Mouse (Mus musculus): ENCODE data around the gene Pald1. TPM values are rescaled to one million over a fixed set of nuclear protein-coding genes. Genes with fewer than 3 reads are reported as not detected.
A peak's percentile ranks its signal among the peaks of the same experiment; 100 is the strongest.

The Pald1 gene
- total RNA-seq, 1 experiment from 2014 or later = 0.84 TPM

GRCm38 (mm10) chr10:61355611-61356010, 27.7 kb downstream of the Pald1 start:
- no peak for ATAC-seq (replicated peaks in 1 of 2; ENCODE audit: insufficient read depth in 1 of 2, low FRiP score in 2 of 2, low TSS enrichment in 1 of 2, low read depth in 1 of 2, poor library complexity in 2 of 2, severe bottlenecking in 2 of 2)

- ATAC-seq (replicated peaks in 1 of 2; ENCODE audit: insufficient read depth in 1 of 2, low FRiP score in 2 of 2, low TSS enrichment in 1 of 2, low read depth in 1 of 2, poor library complexity in 2 of 2, severe bottlenecking in 2 of 2) = no peak
Measured at GRCm38 (mm10) chr10:61351216-61351615, 32.1 kb downstream of the Pald1 start.

GRCm38 (mm10) chr10:61346374-61346773, 37.0 kb downstream of the Pald1 start:
- ATAC-seq (replicated peaks in 1 of 2; ENCODE audit: insufficient read depth in 1 of 2, low FRiP score in 2 of 2, low TSS enrichment in 1 of 2, low read depth in 1 of 2, poor library complexity in 2 of 2, severe bottlenecking in 2 of 2) = no peak

- no peak for ATAC-seq (replicated peaks in 1 of 2; ENCODE audit: insufficient read depth in 1 of 2, low FRiP score in 2 of 2, low TSS enrichment in 1 of 2, low read depth in 1 of 2, poor library complexity in 2 of 2, severe bottlenecking in 2 of 2)
Measured at GRCm38 (mm10) chr10:61345179-61345578, 38.2 kb downstream of the Pald1 start.

- ATAC-seq (replicated peaks in 1 of 2; ENCODE audit: insufficient read depth in 1 of 2, low FRiP score in 2 of 2, low TSS enrichment in 1 of 2, low read depth in 1 of 2, poor library complexity in 2 of 2, severe bottlenecking in 2 of 2) = peak in 1 of 2 experiments; percentile 50; a peak in 1 of 4 replicates
Measured at GRCm38 (mm10) chr10:61343950-61344349, 39.4 kb downstream of the Pald1 start.

GRCm38 (mm10) chr10:61342750-61343149, 40.6 kb downstream of the Pald1 start:
- no peak for ATAC-seq (replicated peaks in 1 of 2; ENCODE audit: insufficient read depth in 1 of 2, low FRiP score in 2 of 2, low TSS enrichment in 1 of 2, low read depth in 1 of 2, poor library complexity in 2 of 2, severe bottlenecking in 2 of 2)

GRCm38 (mm10) chr10:61341557-61341956, 41.8 kb downstream of the Pald1 start:
- peak; percentile 61 to 68 for ATAC-seq (replicated peaks in 1 of 2; ENCODE audit: insufficient read depth in 1 of 2, low FRiP score in 2 of 2, low TSS enrichment in 1 of 2, low read depth in 1 of 2, poor library complexity in 2 of 2, severe bottlenecking in 2 of 2)

GRCm38 (mm10) chr10:61341045-61341444, 42.3 kb downstream of the Pald1 start:
- ATAC-seq (replicated peaks in 1 of 2; ENCODE audit: insufficient read depth in 1 of 2, low FRiP score in 2 of 2, low TSS enrichment in 1 of 2, low read depth in 1 of 2, poor library complexity in 2 of 2, severe bottlenecking in 2 of 2) = no peak

- ATAC-seq (replicated peaks in 1 of 2; ENCODE audit: insufficient read depth in 1 of 2, low FRiP score in 2 of 2, low TSS enrichment in 1 of 2, low read depth in 1 of 2, poor library complexity in 2 of 2, severe bottlenecking in 2 of 2) = no peak
Measured at GRCm38 (mm10) chr10:61340247-61340646, 43.1 kb downstream of the Pald1 start.

GRCm38 (mm10) chr10:61339216-61339615, 44.1 kb downstream of the Pald1 start:
- no peak for ATAC-seq (replicated peaks in 1 of 2; ENCODE audit: insufficient read depth in 1 of 2, low FRiP score in 2 of 2, low TSS enrichment in 1 of 2, low read depth in 1 of 2, poor library complexity in 2 of 2, severe bottlenecking in 2 of 2)

- ATAC-seq (replicated peaks in 1 of 2; ENCODE audit: insufficient read depth in 1 of 2, low FRiP score in 2 of 2, low TSS enrichment in 1 of 2, low read depth in 1 of 2, poor library complexity in 2 of 2, severe bottlenecking in 2 of 2) = no peak
Measured at GRCm38 (mm10) chr10:61337665-61338064, 45.7 kb downstream of the Pald1 start.

- ATAC-seq (replicated peaks in 1 of 2; ENCODE audit: insufficient read depth in 1 of 2, low FRiP score in 2 of 2, low TSS enrichment in 1 of 2, low read depth in 1 of 2, poor library complexity in 2 of 2, severe bottlenecking in 2 of 2) = no peak
Measured at GRCm38 (mm10) chr10:61336592-61336991, 46.7 kb downstream of the Pald1 start.

GRCm38 (mm10) chr10:61336137-61336536, 47.2 kb downstream of the Pald1 start:
- ATAC-seq (replicated peaks in 1 of 2; ENCODE audit: insufficient read depth in 1 of 2, low FRiP score in 2 of 2, low TSS enrichment in 1 of 2, low read depth in 1 of 2, poor library complexity in 2 of 2, severe bottlenecking in 2 of 2) = peak; percentile 41 to 65; a peak in 1 of 4 replicates

GRCm38 (mm10) chr10:61334545-61334944, 48.8 kb downstream of the Pald1 start:
- ATAC-seq (replicated peaks in 1 of 2; ENCODE audit: insufficient read depth in 1 of 2, low FRiP score in 2 of 2, low TSS enrichment in 1 of 2, low read depth in 1 of 2, poor library complexity in 2 of 2, severe bottlenecking in 2 of 2) = peak; percentile 73 to 85; a peak in 3 of 4 replicates

- no peak for ATAC-seq (replicated peaks in 1 of 2; ENCODE audit: insufficient read depth in 1 of 2, low FRiP score in 2 of 2, low TSS enrichment in 1 of 2, low read depth in 1 of 2, poor library complexity in 2 of 2, severe bottlenecking in 2 of 2)
Measured at GRCm38 (mm10) chr10:61331046-61331445, 52.3 kb downstream of the Pald1 start.

GRCm38 (mm10) chr10:61328927-61329326, 54.4 kb downstream of the Pald1 start:
- ATAC-seq (replicated peaks in 1 of 2; ENCODE audit: insufficient read depth in 1 of 2, low FRiP score in 2 of 2, low TSS enrichment in 1 of 2, low read depth in 1 of 2, poor library complexity in 2 of 2, severe bottlenecking in 2 of 2) = no peak

GRCm38 (mm10) chr10:61327545-61327944, 55.8 kb downstream of the Pald1 start:
- no peak for ATAC-seq (replicated peaks in 1 of 2; ENCODE audit: insufficient read depth in 1 of 2, low FRiP score in 2 of 2, low TSS enrichment in 1 of 2, low read depth in 1 of 2, poor library complexity in 2 of 2, severe bottlenecking in 2 of 2)

- ATAC-seq (replicated peaks in 1 of 2; ENCODE audit: insufficient read depth in 1 of 2, low FRiP score in 2 of 2, low TSS enrichment in 1 of 2, low read depth in 1 of 2, poor library complexity in 2 of 2, severe bottlenecking in 2 of 2) = no peak
Measured at GRCm38 (mm10) chr10:61325782-61326328, 57.5 kb downstream of the Pald1 start.

GRCm38 (mm10) chr10:61324717-61325116, 58.6 kb downstream of the Pald1 start:
- no peak for ATAC-seq (replicated peaks in 1 of 2; ENCODE audit: insufficient read depth in 1 of 2, low FRiP score in 2 of 2, low TSS enrichment in 1 of 2, low read depth in 1 of 2, poor library complexity in 2 of 2, severe bottlenecking in 2 of 2)
